Mouse (Mus musculus): ENCODE results near the gene Arl1.

DNA sequence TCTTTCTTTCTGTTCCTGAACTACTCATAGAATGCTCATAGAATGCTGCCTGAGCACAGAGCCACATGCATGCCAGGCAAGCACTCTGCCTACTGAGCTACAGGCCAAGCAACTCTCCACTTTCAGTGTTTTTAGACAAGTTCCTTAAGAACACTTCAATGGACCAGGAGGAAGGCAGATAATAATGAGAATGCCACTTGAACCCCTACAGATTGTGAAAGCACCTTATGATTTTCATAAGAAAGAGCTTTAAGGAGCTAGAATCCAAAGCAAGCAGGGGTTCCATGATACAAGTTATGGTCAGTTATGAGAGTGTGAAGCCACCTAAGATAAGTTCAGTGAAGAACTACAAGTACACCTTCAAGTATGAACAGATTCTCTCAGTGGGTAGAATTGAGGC is 63.0 kb downstream of the Arl1 start:
- TF ChIP-seq CTCF (IDR thresholded peaks at IDR 0.05; ENCODE audit: low read depth) = no peak
- TF ChIP-seq EP300 (IDR thresholded peaks at IDR 0.05; ENCODE audit: low read depth) = no peak

Measured in liver, embryonic 14.5 days (tissue).